Mouse (Mus musculus): ENCODE data around the gene Ngb.

GRCm38 (mm10) chr12:87121918-87122589 is 19.7 kb upstream of the Ngb start:
- TF ChIP-seq CTCF (conservative IDR thresholded peaks at IDR 0.05; ENCODE audit: low read length) = no peak
- TF ChIP-seq NANOG (IDR thresholded peaks at IDR 0.05; ENCODE audit: borderline replicate concordance, low read length) = no peak
